Mouse (Mus musculus) monocyte, adult 5-6 weeks (primary cell): ENCODE data around the gene Pgr. TPM values are rescaled to one million over a fixed set of nuclear protein-coding genes. Genes with fewer than 3 reads are reported as not detected.

ENCODE experiments used
- ATAC-seq: fragments of 153-309, 156-312 bp; replicated peaks from 2 replicates; pipeline ENCODE4 v1.8.0; 2017; ENCODE audit warnings: mild to moderate bottlenecking; ENCODE audit not compliant: low TSS enrichment, insufficient number of reproducible peaks, severe bottlenecking, poor library complexity, low FRiP score
- total RNA-seq: library from RNA; stranded (forward); fragments of 200-1000, 200-491, 200-594 nt; gene quantifications from 3 replicates; pipeline ENCODE4 v1.2.3, GENCODE M21; 2017

Gene Pgr
- total RNA-seq: 0.19 TPM in 1 of 3 replicates, not detected in the others

DNA sequence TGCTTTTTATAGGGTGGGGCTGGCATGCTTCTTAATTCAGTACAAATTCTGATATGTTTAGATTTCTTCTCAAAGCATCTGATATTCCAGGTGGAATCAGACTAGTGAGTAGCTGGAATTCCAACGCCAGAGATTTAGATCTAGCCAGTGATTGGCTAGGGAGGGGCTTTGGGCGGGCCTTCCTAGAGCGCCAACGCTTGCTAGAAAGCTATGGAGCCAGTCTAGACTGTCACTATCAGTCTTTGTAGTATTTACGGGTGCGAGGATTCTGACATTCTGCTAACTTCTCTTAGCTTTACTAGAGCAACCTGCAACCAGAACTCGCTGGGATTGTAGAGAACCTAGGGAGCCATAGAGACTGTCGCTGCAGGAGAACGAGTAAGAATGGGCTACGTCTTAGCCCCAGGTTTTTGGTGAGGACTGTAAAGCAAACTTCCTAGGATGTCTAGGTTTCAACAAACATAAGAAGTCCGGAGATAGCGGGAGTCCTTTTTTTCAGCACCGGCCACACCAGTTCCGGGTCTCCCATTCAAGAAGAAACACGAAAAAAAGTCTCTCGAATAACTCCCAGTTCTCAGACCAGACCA is at the start of gene Pgr:
Gene Pgr (plus strand): TSS at position 218 of the 587 bp plus-strand sequence.
- no peak for ATAC-seq

DNA sequence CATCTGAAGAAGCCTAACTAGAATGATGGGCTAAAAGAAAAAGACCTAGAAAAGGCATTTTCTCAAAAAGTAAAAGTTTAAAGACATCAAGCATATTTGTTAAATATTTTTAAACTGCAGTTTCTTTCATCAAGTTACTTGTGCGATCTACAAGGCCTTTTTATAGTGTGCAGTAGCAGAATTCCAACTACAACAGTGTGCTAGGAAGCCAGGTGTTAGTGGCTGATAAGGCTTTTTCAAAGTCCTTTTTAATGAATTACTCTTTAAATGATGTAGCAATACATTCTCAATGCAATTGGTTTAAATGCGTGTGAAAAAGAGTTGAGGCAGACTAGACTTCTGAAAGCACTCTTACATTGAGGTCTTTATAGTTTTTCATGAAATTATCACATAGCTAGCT is 42.2 kb upstream of the Pgr start:
- ATAC-seq: no peak

DNA sequence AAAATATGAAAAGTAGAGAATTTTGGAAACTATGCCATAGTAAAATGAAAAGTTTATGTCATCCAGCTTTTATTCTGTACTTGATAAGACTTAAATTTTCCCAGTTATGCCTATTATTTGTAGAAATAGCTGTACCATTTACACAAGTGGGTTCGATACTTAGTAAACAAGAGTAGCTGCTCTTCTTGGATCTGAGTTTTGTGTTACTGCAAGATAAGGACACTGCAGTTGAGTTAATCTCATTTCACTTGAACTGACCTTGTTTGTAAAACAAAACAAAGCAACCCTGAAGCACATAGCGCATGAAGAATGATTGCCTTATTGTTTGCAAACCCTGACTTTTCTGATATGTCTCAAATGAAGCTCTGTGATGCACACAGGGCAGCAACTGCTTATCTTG is 31.1 kb upstream of the Pgr start:
- no peak for ATAC-seq

GRCm38 (mm10) chr9:8895205-8895604 is 4.4 kb upstream of the Pgr start:
- no peak for ATAC-seq

GRCm38 (mm10) chr9:8900203-8901012 is 775 bp downstream of the Pgr start:
- no peak for ATAC-seq

DNA sequence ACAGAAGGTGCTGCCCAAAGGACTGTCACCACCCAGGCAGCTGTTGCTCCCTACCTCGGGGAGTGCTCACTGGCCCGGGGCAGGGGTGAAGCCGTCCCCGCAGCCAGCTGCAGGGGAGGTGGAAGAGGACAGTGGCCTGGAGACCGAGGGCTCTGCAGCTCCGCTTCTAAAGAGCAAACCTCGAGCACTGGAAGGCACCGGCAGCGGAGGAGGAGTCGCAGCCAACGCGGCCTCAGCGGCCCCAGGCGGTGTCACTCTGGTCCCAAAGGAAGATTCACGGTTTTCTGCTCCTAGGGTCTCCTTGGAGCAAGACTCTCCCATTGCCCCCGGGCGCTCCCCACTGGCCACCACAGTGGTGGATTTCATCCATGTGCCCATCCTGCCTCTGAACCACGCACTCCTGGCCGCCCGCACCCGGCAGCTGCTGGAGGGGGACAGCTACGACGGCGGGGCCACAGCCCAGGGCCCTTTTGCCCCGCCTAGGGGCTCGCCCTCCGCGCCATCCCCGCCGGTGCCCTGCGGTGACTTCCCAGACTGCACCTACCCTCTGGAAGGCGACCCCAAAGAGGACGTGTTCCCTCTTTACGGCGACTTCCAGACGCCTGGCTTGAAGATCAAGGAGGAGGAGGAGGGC is 1.5 kb downstream of the Pgr start:
- ATAC-seq: no peak

DNA sequence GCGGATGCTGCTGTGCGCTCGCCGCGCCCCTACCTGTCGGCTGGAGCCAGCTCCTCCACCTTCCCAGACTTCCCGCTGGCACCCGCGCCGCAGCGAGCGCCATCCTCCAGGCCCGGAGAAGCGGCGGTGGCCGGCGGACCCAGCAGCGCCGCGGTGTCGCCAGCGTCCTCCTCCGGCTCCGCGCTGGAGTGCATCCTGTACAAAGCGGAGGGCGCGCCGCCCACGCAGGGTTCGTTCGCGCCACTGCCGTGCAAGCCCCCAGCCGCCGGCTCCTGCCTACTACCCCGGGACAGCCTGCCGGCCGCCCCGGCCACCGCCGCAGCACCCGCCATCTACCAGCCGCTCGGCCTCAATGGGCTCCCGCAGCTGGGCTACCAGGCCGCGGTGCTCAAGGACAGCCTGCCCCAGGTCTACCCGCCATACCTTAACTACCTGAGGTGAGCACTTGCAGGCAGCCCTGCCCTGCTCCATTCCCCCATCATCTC is 2.1 kb downstream of the Pgr start:
- ATAC-seq: no peak

DNA sequence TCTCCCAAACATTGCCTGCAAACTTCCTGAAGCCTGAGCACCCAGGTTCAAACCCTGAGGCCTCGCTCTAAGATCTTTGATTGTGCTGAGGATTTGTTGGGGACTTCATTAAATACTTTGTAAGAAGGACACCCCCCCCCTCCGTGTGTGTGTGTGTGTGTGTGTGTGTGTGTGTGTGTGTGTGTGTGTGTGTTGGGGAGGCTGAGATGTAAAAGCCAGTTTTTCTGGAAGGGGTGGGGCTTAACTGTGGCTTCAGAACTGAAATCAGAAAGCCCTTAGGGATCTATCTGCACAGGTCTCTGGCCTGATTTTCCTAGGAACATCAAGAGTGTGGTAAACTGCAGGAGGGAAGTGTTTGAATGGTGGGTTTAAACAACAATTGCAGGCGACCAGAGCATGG is 2.6 kb downstream of the Pgr start:
- ATAC-seq: no peak

DNA sequence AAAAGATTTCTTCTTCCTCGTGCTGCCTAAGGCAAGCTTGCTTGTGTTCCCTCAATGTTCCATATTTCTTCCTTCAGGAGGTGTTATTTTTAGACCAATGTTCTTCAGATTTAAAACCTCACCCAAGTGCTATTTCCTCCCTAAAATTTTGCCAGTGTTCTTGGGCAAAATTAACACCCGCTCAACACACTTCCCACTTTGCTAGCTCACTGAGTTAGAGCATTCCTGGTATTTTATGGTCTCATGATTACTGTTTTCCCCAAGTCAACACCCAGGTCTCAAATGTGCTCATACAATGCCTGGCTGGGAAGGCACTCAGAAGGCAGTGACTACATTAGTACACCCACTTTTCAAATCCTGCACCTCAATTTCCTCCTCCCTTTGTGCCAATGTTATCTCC is 27.9 kb downstream of the Pgr start:
- ATAC-seq: no peak

GRCm38 (mm10) chr9:8937753-8938152 is 38.1 kb downstream of the Pgr start:
- no peak for ATAC-seq

DNA sequence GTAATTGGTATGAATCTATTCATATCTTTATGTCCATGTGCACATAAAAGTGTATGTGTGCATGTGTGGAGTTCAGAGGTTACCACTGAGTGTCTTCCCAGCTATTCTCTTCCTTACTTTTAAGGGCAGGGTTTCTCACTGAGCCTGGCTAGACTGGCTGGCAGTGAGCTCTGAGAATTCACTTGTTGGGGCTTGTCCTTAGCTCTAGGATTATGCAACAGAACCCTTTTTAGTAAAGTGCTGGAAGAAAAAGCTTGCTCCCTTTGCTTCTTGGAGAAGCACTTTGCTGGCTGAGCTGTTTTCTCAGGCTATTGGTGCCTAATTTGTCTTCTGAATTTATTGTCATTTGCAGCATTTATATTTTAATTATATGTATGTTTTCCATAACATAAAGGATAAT is 53.7 kb downstream of the Pgr start:
- no peak for ATAC-seq

GRCm38 (mm10) chr9:8964512-8965133 is 65.0 kb downstream of the Pgr start:
- ATAC-seq: no peak

- ATAC-seq: no peak
Observed at GRCm38 (mm10) chr9:8970240-8970639, 70.6 kb downstream of the Pgr start.

- no peak for ATAC-seq
Observed at GRCm38 (mm10) chr9:8971491-8971890, 71.9 kb downstream of the Pgr start, which contains the start of gene Gm16485. Gm16485 (plus strand) TSS chr9:8971791.

GRCm38 (mm10) chr9:8977775-8978174 is 78.1 kb downstream of the Pgr start:
- ATAC-seq: no peak

DNA sequence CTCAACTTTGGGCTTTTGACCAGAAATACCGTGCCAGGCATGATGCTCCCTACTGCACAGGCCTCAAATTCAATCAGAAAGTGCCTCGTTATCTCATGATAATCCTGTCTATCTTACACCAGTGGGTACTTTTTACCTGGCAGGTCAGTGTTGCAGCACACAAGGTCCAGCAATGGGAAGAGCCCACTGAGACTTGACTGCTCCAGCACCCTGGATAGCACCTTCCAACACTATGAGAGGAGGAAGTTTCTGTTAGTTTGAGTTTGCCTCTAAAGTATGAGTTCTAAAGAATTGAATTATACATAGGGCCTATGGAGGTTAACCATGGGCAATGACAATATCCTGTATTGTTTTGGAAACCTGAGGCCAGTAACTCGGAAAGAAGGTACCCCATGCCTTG is 82.7 kb downstream of the Pgr start:
- ATAC-seq: no peak

- ATAC-seq: no peak
Observed at GRCm38 (mm10) chr9:8996494-8996893, 96.9 kb downstream of the Pgr start.

DNA sequence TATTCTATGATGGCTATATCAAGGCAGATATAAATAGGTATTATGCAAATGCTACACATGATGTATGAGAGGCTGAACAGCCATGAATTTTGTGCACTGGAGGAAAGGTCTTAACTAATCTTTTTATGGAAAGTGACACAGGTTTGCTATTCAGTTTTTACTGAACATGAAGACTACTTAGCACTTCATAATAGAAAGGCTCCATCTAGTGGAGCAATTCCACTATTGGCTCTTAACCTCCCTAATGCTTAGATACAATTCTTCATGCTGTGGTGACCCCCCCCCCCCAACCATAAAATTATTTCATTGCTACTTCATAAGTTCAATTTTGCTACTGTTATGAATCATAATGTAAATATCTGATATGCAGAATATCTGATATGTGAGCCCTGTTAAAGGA is 101.5 kb downstream of the Pgr start:
- no peak for ATAC-seq

GRCm38 (mm10) chr9:9015108-9015507 is 115.5 kb downstream of the Pgr start:
- no peak for ATAC-seq
